ENCODE assay signal across 17 mouse cellular contexts in genomic region chr5:18027531-18027930, GRCm38 (mm10).
"Had no signal": no experiment of that assay in that cellular context is flagged by ENCODE, and none has a peak within 500 bp of the region (broad histone marks: within the 10 kb centered on the region; RNA-seq: fewer than 3 reads in every experiment).

No protein-coding gene starts in this region.

- H3K36me3 ChIP-seq: liver, embryonic 15.5 days; midbrain, embryonic 10.5 days; midbrain, embryonic 12.5 days; neural tube, embryonic 13.5 days; neural tube, embryonic 15.5 days; stomach, embryonic 15.5 days had no signal

- H3K4me2 ChIP-seq: liver, embryonic 15.5 days; lung, embryonic 14.5 days; midbrain, embryonic 12.5 days; neural tube, embryonic 13.5 days; neural tube, embryonic 15.5 days; stomach, embryonic 15.5 days had no signal

- H3K9me3 ChIP-seq: liver, embryonic 15.5 days; midbrain, embryonic 10.5 days; midbrain, embryonic 12.5 days; neural tube, embryonic 13.5 days; neural tube, embryonic 15.5 days; stomach, embryonic 15.5 days had no signal

- ATAC-seq: midbrain, embryonic 16.5 days had no signal

- H3K27me3 ChIP-seq: liver, embryonic 15.5 days; midbrain, embryonic 12.5 days; neural tube, embryonic 15.5 days; stomach, embryonic 15.5 days had no signal

- H3K9ac ChIP-seq: liver, embryonic 15.5 days; lung, embryonic 14.5 days; midbrain, embryonic 12.5 days; neural tube, embryonic 13.5 days; neural tube, embryonic 15.5 days; stomach, embryonic 15.5 days had no signal

- H3K4me1 ChIP-seq: liver, embryonic 15.5 days; midbrain, embryonic 10.5 days; midbrain, embryonic 12.5 days; neural tube, embryonic 13.5 days; neural tube, embryonic 15.5 days; stomach, embryonic 15.5 days had no signal

- H3K27ac ChIP-seq: liver, embryonic 15.5 days; midbrain, embryonic 10.5 days; midbrain, embryonic 12.5 days; neural tube, embryonic 13.5 days; neural tube, embryonic 15.5 days; stomach, embryonic 15.5 days; stomach, postnatal 0 days had no signal

- H3K4me3 ChIP-seq: liver, embryonic 15.5 days; midbrain, embryonic 10.5 days; midbrain, embryonic 12.5 days; myocyte; neural tube, embryonic 13.5 days; neural tube, embryonic 15.5 days; stomach, embryonic 15.5 days had no signal

- DNase-seq: lung, adult 18-20 months; lung, embryonic 14.5 days; lung, postnatal 10 days; lung, postnatal 4 days; right cerebral cortex, postnatal 14 days; thymus, adult 2 months; thymus, postnatal 25 days; thymus, postnatal 4 days had no signal
